Mouse (Mus musculus): Measurements from ENCODE around the gene Nrxn2. TPM values are rescaled to one million over a fixed set of nuclear protein-coding genes. Genes with fewer than 3 reads are reported as not detected.
A peak's percentile ranks its signal among the peaks of the same experiment; 100 is the strongest.

Gene Nrxn2
- total RNA-seq, 1 experiment from 2014 or later: not detected

GRCm38 (mm10) chr19:6485059-6485630 is 66.6 kb downstream of the Nrxn2 start:
- ATAC-seq (replicated peaks; ENCODE audit: low read depth, poor library complexity, severe bottlenecking): no peak

- ATAC-seq (replicated peaks; ENCODE audit: low read depth, poor library complexity, severe bottlenecking): peak; percentile 84
Observed at GRCm38 (mm10) chr19:6489030-6489429, 70.5 kb downstream of the Nrxn2 start.

- no peak for ATAC-seq (replicated peaks; ENCODE audit: low read depth, poor library complexity, severe bottlenecking)
Observed at GRCm38 (mm10) chr19:6491538-6491937, 73.0 kb downstream of the Nrxn2 start.

GRCm38 (mm10) chr19:6492124-6492523 is 73.6 kb downstream of the Nrxn2 start:
- 0 out of 2 replicates have a peak, but pooled peaks have one; percentile 46 for ATAC-seq (replicated peaks; ENCODE audit: low read depth, poor library complexity, severe bottlenecking)

- no peak for ATAC-seq (replicated peaks; ENCODE audit: low read depth, poor library complexity, severe bottlenecking)
Observed at GRCm38 (mm10) chr19:6493219-6493618, 74.7 kb downstream of the Nrxn2 start.

- no peak for ATAC-seq (replicated peaks; ENCODE audit: low read depth, poor library complexity, severe bottlenecking)
Observed at GRCm38 (mm10) chr19:6494032-6494431, 75.5 kb downstream of the Nrxn2 start.

- no peak for ATAC-seq (replicated peaks; ENCODE audit: low read depth, poor library complexity, severe bottlenecking)
Observed at GRCm38 (mm10) chr19:6494504-6495170, 76.1 kb downstream of the Nrxn2 start.

- no peak for ATAC-seq (replicated peaks; ENCODE audit: low read depth, poor library complexity, severe bottlenecking)
Observed at GRCm38 (mm10) chr19:6495714-6496113, 77.2 kb downstream of the Nrxn2 start.

GRCm38 (mm10) chr19:6496462-6497149 is 78.1 kb downstream of the Nrxn2 start:
- ATAC-seq (replicated peaks; ENCODE audit: low read depth, poor library complexity, severe bottlenecking): no peak

- ATAC-seq (replicated peaks; ENCODE audit: low read depth, poor library complexity, severe bottlenecking): no peak
Observed at GRCm38 (mm10) chr19:6497150-6497801, 78.7 kb downstream of the Nrxn2 start.

- no peak for ATAC-seq (replicated peaks; ENCODE audit: low read depth, poor library complexity, severe bottlenecking)
Observed at GRCm38 (mm10) chr19:6497803-6498202, 79.3 kb downstream of the Nrxn2 start.

GRCm38 (mm10) chr19:6498350-6499131 is 80.0 kb downstream of the Nrxn2 start:
- ATAC-seq (replicated peaks; ENCODE audit: low read depth, poor library complexity, severe bottlenecking): no peak

- no peak for ATAC-seq (replicated peaks; ENCODE audit: low read depth, poor library complexity, severe bottlenecking)
Observed at GRCm38 (mm10) chr19:6499860-6500635, 81.5 kb downstream of the Nrxn2 start.

GRCm38 (mm10) chr19:6500636-6501025 is 82.1 kb downstream of the Nrxn2 start:
- no peak for ATAC-seq (replicated peaks; ENCODE audit: low read depth, poor library complexity, severe bottlenecking)

GRCm38 (mm10) chr19:6502035-6502541 is 83.6 kb downstream of the Nrxn2 start:
- peak; percentile 69 for ATAC-seq (replicated peaks; ENCODE audit: low read depth, poor library complexity, severe bottlenecking)

- no peak for ATAC-seq (replicated peaks; ENCODE audit: low read depth, poor library complexity, severe bottlenecking)
Observed at GRCm38 (mm10) chr19:6502543-6503319, 84.2 kb downstream of the Nrxn2 start.

GRCm38 (mm10) chr19:6503926-6504655 is 85.6 kb downstream of the Nrxn2 start:
- ATAC-seq (replicated peaks; ENCODE audit: low read depth, poor library complexity, severe bottlenecking): no peak

- no peak for ATAC-seq (replicated peaks; ENCODE audit: low read depth, poor library complexity, severe bottlenecking)
Observed at GRCm38 (mm10) chr19:6504656-6505045, 86.1 kb downstream of the Nrxn2 start.
